Mouse (Mus musculus) left cerebral cortex, postnatal 36 days (tissue): ENCODE measurements around the gene Rundc1. TPM values are rescaled to one million over a fixed set of nuclear protein-coding genes. Genes with fewer than 3 reads are reported as not detected.
"Not testable (repeated sequence)": the region's sequence is repeated elsewhere in the genome, so short reads cannot be mapped to it uniquely, and the experiment has no call there.

ENCODE experiments used
- DNase-seq, 2 experiments: peaks; one replicate each; pipeline ENCODE4 v3.0.0; 2021 to 2022; ENCODE audit warnings: low spot score in 2 of 2, mixed read lengths in 1 of 2
- intact Hi-C: fragments of 180-260 bp; cut with DNase I; formaldehyde crosslinking; loops from one replicate; pipeline ENCODE4 v1.15.1; 2025
- total RNA-seq, 2 experiments: library from RNA; stranded (reverse); gene quantifications; 2 replicates each; pipeline ENCODE4 v1.2.3; 2021

Gene Rundc1
- total RNA-seq, 2 experiments from 2014 or later, result 32.7 to 40.6 TPM

GRCm38 (mm10) chr11:101441450-101442126 lies 16.7 kb downstream of the Rundc1 start:
- intact Hi-C loops, DNase-seq: not testable (repeated sequence)

- peak; percentile 96 for DNase-seq
Measured at GRCm38 (mm10) chr11:101442127-101442693, 17.3 kb downstream of the Rundc1 start, which contains the start of gene Rpl27. TSS of gene Rpl27 (plus strand) at chr11:101442298.

GRCm38 (mm10) chr11:101442760-101443159 lies 17.9 kb downstream of the Rundc1 start:
- intact Hi-C loops, result no loop called here
- no peak for DNase-seq

More at GRCm38 (mm10) chr11:101442127-101442693, 17.3 kb downstream of the Rundc1 start, which contains the start of gene Rpl27:
- intact Hi-C loops, result no loop called here

- intact Hi-C loops, result no loop called here
- no peak for DNase-seq
Measured at GRCm38 (mm10) chr11:101446319-101446718, 21.4 kb downstream of the Rundc1 start.

- intact Hi-C loops, DNase-seq: not testable (repeated sequence)
Measured at GRCm38 (mm10) chr11:101446860-101447259, 22.0 kb downstream of the Rundc1 start.

GRCm38 (mm10) chr11:101447786-101448185 lies 22.9 kb downstream of the Rundc1 start:
- DNase-seq, result no peak
- intact Hi-C loops, result no loop called here

- intact Hi-C loops, result no loop called here
- no peak for DNase-seq
Measured at GRCm38 (mm10) chr11:101448274-101448746, 23.4 kb downstream of the Rundc1 start, which contains the start of gene Ifi35. TSS of gene Ifi35 (plus strand) at chr11:101448407.

GRCm38 (mm10) chr11:101448899-101449298 lies 24.0 kb downstream of the Rundc1 start:
- intact Hi-C loops, result no loop called here

GRCm38 (mm10) chr11:101449596-101449995 lies 24.7 kb downstream of the Rundc1 start:
- DNase-seq, intact Hi-C loops: not testable (repeated sequence)

More at GRCm38 (mm10) chr11:101448899-101449298, 24.0 kb downstream of the Rundc1 start:
- no peak for DNase-seq

- no peak for DNase-seq
- intact Hi-C loops, result no loop called here
Measured at GRCm38 (mm10) chr11:101450394-101450793, 25.5 kb downstream of the Rundc1 start.

- intact Hi-C loops, result no loop called here
- no peak for DNase-seq
Measured at GRCm38 (mm10) chr11:101451536-101451935, 26.7 kb downstream of the Rundc1 start.

- DNase-seq, result no peak
- intact Hi-C loops, result no loop called here
Measured at GRCm38 (mm10) chr11:101452093-101452774, 27.3 kb downstream of the Rundc1 start.

- intact Hi-C loops, result no loop called here
- DNase-seq, result no peak
Measured at GRCm38 (mm10) chr11:101454702-101455101, 29.8 kb downstream of the Rundc1 start.

- DNase-seq, result no peak
- intact Hi-C loops, result no loop called here
Measured at GRCm38 (mm10) chr11:101455627-101456026, 30.7 kb downstream of the Rundc1 start.

GRCm38 (mm10) chr11:101457631-101458030 lies 32.7 kb downstream of the Rundc1 start:
- DNase-seq, result no peak
- intact Hi-C loops, result no loop called here

- no peak for DNase-seq
- intact Hi-C loops, result no loop called here
Measured at GRCm38 (mm10) chr11:101458217-101458616, 33.3 kb downstream of the Rundc1 start.

- no peak for DNase-seq
- intact Hi-C loops, result no loop called here
Measured at GRCm38 (mm10) chr11:101459716-101460115, 34.8 kb downstream of the Rundc1 start.

- intact Hi-C loops, result no loop called here
- no peak for DNase-seq
Measured at GRCm38 (mm10) chr11:101460321-101460720, 35.4 kb downstream of the Rundc1 start.

GRCm38 (mm10) chr11:101462141-101462540 lies 37.3 kb downstream of the Rundc1 start:
- intact Hi-C loops, result no loop called here
- no peak for DNase-seq
